Mouse (Mus musculus) fat pad, adult 2 months (tissue): ENCODE measurements around the gene Zdhhc9.

ENCODE experiments used
- DNase-seq: peaks from one replicate; pipeline ENCODE4 v3.0.0-alpha.2; 2011; ENCODE audit warnings: low read depth, low spot score; ENCODE audit errors: extremely low read depth

Gene Zdhhc9

GRCm38 (mm10) chrX:48127502-48128218 is 81.0 kb downstream of the Zdhhc9 start:
- DNase-seq, result no peak

DNA sequence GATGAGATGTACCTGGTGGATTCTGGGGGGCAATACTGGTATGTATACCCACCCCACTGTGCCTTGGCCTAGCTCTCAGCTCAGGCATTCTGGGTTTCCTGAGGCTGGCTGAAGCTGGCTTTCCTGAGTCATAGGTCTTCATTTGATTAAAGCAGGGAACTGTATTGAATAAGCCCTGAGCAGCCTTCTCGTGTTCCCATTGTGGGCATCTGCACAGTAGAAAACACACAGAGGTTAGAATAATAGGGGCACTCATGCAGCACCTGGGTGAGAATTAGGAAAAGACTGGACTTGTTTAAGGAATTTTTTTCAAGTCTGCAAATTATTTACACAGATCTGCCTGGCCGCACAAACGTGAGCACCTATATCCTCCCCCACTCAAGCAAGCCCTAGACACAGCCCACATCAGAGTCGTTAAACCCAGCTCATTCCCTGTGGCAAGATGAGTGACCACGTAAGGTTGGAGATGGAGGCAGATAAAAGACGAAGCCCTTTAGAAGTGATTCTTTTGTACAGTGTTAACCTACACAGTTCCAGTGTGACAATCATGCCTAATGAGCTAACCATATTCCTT is 81.7 kb downstream of the Zdhhc9 start:
- DNase-seq, result no peak

DNA sequence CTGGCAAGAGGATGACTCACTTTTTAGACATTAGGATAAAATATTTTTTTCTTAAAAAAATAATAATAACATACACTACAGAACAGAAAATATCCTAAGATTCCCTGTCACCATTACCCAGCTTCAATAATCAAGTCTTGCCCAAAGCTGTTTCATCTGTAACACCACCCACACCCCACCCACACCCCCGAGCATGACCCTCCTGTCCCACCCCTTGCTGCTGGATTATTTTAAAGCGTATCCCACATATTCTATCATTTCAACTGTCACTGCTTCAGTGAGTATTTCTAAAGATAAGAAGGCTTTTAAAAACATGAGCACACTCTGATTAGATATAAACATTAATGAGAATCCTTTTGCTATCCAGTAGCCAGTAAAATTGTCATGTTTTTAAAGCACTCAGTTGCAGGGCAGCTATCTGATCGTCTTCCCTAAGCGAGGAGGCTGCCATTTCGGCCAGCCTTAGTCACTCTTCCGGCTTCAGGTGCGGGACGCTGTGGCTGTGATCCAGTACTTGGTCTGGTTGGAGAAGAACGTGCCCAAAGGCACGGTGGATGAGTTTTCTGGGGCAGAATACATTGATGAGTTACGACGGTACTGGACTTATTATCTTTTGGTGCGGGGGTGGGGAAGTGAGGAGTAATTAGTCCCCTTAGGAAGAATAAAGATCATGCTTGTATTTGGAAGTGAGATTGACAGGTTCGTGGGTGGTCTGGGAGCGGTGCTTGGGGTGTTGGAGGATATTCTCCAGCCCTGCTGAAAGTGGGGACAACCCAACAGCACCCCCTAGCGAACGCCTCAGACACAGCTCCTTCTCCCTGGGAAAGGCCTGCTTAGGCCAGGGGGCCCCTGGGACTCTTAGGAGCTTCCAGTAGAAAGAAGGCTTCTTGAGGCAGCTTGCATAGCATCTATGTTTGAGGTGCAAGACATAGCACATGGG is 84.3 kb downstream of the Zdhhc9 start:
- no peak for DNase-seq
